Mouse (Mus musculus) layer of hippocampus, adult 9-10 months (tissue): Measurements from ENCODE around the gene Rbl2.

Source experiments
- DNase-seq: peaks from one replicate; pipeline ENCODE4 v3.0.0; 2022; ENCODE audit warnings: low spot score

Rbl2 gene

GRCm38 (mm10) chr8:91170152-91170551 lies 100.3 kb downstream of the Rbl2 start:
- no peak for DNase-seq

GRCm38 (mm10) chr8:91170914-91171313 lies 101.1 kb downstream of the Rbl2 start:
- no peak for DNase-seq

GRCm38 (mm10) chr8:91171605-91172004 lies 101.7 kb downstream of the Rbl2 start:
- DNase-seq, result no peak
